Mouse (Mus musculus): ENCODE measurements around the gene Thrb.

GRCm38 (mm10) chr14:17659031-17659430, 1.0 kb upstream of the Thrb start:
- TF ChIP-seq MYOG (IDR thresholded peaks at IDR 0.05; ENCODE audit: control insufficient read depth in 1 of 3, insufficient read depth in 1 of 3, insufficient read length in 2 of 3, low read depth in 2 of 3) (no peak), POLR2A (IDR thresholded peaks at IDR 0.05; ENCODE audit: insufficient read length, low read depth) (no peak)
